Mouse (Mus musculus) neural tube, embryonic 14.5 days (tissue): ENCODE results near the gene Ppm1e. TPM values are rescaled to one million over a fixed set of nuclear protein-coding genes. Genes with fewer than 3 reads are reported as not detected.

Experiments
- ATAC-seq: fragments of 200-750 bp; cut with Nextera tagmentation; 2 replicates; pipeline ENCODE4 v1.8.0; 2017; ENCODE audit warnings: low read depth, mild to moderate bottlenecking, moderate TSS enrichment, moderate library complexity
- H3K27ac ChIP-seq: fragments of 300-500 bp; sonication (generic); 2 replicates; pipeline ENCODE4 v1.5.1; 2014; ENCODE audit warnings: low read depth, mild to moderate bottlenecking, control low read depth, low read length, moderate library complexity, mixed read lengths
- H3K27me3 ChIP-seq: fragments of 300-500 bp; sonication (generic); 2 replicates; pipeline ENCODE4 v1.6.1; 2014; ENCODE audit warnings: low read length; ENCODE audit not compliant: control insufficient read depth, insufficient read depth
- H3K36me3 ChIP-seq: fragments of 300-500 bp; sonication (generic); 2 replicates; pipeline ENCODE4 v1.6.1; 2014; ENCODE audit warnings: low read length, mixed read lengths; ENCODE audit not compliant: control insufficient read depth, insufficient read depth
- H3K4me1 ChIP-seq: fragments of 300-500 bp; sonication (generic); 2 replicates; pipeline ENCODE4 v1.6.1; 2014; ENCODE audit warnings: low read length; ENCODE audit not compliant: control insufficient read depth, insufficient read depth
- H3K4me2 ChIP-seq: fragments of 300-500 bp; sonication (generic); 2 replicates; pipeline ENCODE4 v1.6.1; 2014; ENCODE audit warnings: mild to moderate bottlenecking, low read depth, low read length, control low read depth
- H3K4me3 ChIP-seq: fragments of 300-500 bp; sonication (generic); 2 replicates; pipeline ENCODE4 v1.5.1; 2014; ENCODE audit warnings: low read depth, low read length, control low read depth, mixed read lengths
- H3K9ac ChIP-seq: fragments of 300-500 bp; sonication (generic); replicated peaks from 2 replicates; pipeline ENCODE4 v1.6.1; 2014; ENCODE audit warnings: low read depth, mild to moderate bottlenecking, control low read depth, low read length, mixed read lengths
- H3K9me3 ChIP-seq: fragments of 300-500 bp; sonication (generic); 2 replicates; pipeline ENCODE4 v1.6.1; 2016; ENCODE audit warnings: low read length; ENCODE audit not compliant: control insufficient read depth
- WGBS: fragments of 180-500 bp; shearing (Covaris S2); extraction: QIAGEN DNeasy Blood & Tissue Kit; methylation state at CpG from one replicate; pipeline ENCODE4 v1.1.7; 2014; 5-methylcytosine and 5-hydroxymethylcytosine counted together
- polyA plus RNA-seq: library from polyadenylated mRNA; unstranded; fragments of >200 nt; fragmentation: Nextera tagmentation; extraction: Ambion mirVana; gene quantifications from 2 replicates; pipeline ENCODE4 v1.2.1, GENCODE M21; 2014

Gene Ppm1e
- polyA plus RNA-seq, 1 experiment from 2014 or later = 40.2 TPM

- Histone ChIP-seq H3K4me1 (no peaks in the 10 kb centered on the region), H3K4me3 (no peak overlapping the region), H3K36me3 (no peaks in the 10 kb centered on the region), H3K9ac (no peak overlapping the region), H3K4me2 (no peak overlapping the region), H3K27me3 (no peaks in the 10 kb centered on the region), H3K9me3 (no peaks in the 10 kb centered on the region), H3K27ac (no peak overlapping the region)
- no peak for ATAC-seq
- WGBS = 85% methylated on average over 7 of the region's 7 CpGs
Observed at GRCm38 (mm10) chr11:87367061-87367460, 8.2 kb upstream of the Ppm1e start.

DNA sequence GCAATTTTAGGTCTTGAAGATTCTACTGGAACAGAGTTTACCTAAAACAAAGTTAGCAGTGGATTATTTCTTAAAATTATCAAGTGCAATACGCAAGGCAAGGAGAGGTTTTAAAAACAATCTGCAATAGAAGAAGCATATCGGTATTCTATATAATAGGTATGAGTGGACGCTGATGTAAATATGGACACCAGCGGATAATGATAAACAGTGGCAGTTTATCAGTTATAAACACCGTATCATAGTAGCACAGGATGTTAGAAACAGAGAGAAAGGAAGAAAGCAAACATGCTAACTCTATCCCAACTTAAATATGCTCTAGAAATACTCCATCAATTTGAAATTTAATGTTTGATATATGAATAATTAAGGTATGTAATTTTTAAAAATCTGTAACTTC is 6.3 kb upstream of the Ppm1e start:
- H3K36me3 ChIP-seq = no peaks in the 10 kb centered on the region
- 92% methylated on average over 5 of the region's 5 CpGs for WGBS
- no peaks in the 10 kb centered on the region for H3K4me1 ChIP-seq
- no peaks in the 10 kb centered on the region for H3K9me3 ChIP-seq
- no peak overlapping the region for H3K4me2 ChIP-seq
- H3K27ac ChIP-seq = no peak overlapping the region
- H3K9ac ChIP-seq = no peak overlapping the region
- H3K27me3 ChIP-seq = no peaks in the 10 kb centered on the region
- ATAC-seq = no peak
- H3K4me3 ChIP-seq = no peak overlapping the region

DNA sequence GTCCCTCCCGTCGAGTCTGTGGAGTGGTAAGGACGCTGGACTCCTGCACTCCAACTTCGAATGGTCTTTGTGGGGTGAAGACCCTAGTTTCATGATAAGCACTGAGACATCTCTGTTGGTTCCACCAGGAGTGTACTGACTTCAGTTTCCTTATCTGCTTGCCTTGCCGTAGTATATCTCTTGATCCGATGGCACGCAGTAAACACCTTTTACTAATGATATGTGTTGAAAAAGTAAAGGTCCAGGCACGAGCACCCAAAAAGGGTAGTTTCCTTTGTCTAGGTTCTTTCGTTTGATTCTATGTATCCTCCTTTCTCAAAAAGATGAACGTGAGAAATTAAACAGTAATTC is 414 bp upstream of the Ppm1e start:
- 17% methylated on average over 10 of the region's 10 CpGs for WGBS
- ATAC-seq = no peak

GRCm38 (mm10) chr11:87357317-87358300 is 1.2 kb downstream of the Ppm1e start:
- Histone ChIP-seq H3K27ac (peak overlapping the region; percentile 87), H3K4me2 (peak overlapping the region; percentile 74), H3K4me3 (peak overlapping the region; percentile 90), H3K9ac (peak overlapping the region; percentile 85), H3K9me3 (no peaks in the 10 kb centered on the region), H3K4me1 (no peaks in the 10 kb centered on the region), H3K36me3 (no peaks in the 10 kb centered on the region), H3K27me3 (no peaks in the 10 kb centered on the region)
- WGBS = 2% methylated on average over 31 of the region's 31 CpGs
- ATAC-seq = no peak

More for the DNA sequence above, 414 bp upstream of the Ppm1e start:
- Histone ChIP-seq H3K9ac (peak overlapping the region; percentile 85; the same call in 1 of the 2 replicates), H3K36me3 (no peaks in the 10 kb centered on the region), H3K27ac (0 out of 2 replicates have a peak overlapping the region, but pooled peaks have one; percentile 39), H3K4me3 (peak overlapping the region; percentile 90), H3K4me2 (peak overlapping the region; percentile 74), H3K9me3 (no peaks in the 10 kb centered on the region), H3K4me1 (no peaks in the 10 kb centered on the region), H3K27me3 (no peaks in the 10 kb centered on the region)

DNA sequence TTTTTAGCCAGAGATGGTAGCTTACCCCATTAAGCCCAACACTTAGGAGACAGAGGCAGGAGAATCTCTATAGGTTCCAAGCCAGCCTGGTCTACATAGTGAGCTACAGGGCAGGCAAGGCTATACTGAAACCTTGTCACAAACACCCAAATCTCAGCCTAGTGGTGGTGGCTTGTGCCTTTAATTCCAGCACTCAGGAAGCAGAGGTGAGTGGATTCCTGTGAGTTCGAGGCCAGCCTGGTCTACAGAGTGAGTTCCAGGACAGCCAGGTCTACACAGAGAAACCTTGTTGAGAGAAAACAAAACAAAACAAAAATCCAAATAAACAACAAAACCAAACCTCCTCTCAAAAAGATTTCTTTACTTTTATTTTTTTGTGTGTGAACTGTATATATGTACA is 4.0 kb downstream of the Ppm1e start:
- H3K4me3 ChIP-seq = no peak overlapping the region
- no peak for ATAC-seq
- no peak overlapping the region for H3K9ac ChIP-seq
- WGBS = 92% methylated on average over 1 of the region's 1 CpGs
- no peaks in the 10 kb centered on the region for H3K36me3 ChIP-seq
- H3K9me3 ChIP-seq = no peaks in the 10 kb centered on the region
- H3K27ac ChIP-seq = no peak overlapping the region
- no peaks in the 10 kb centered on the region for H3K4me1 ChIP-seq
- H3K4me2 ChIP-seq = no peak overlapping the region
- H3K27me3 ChIP-seq = no peaks in the 10 kb centered on the region

DNA sequence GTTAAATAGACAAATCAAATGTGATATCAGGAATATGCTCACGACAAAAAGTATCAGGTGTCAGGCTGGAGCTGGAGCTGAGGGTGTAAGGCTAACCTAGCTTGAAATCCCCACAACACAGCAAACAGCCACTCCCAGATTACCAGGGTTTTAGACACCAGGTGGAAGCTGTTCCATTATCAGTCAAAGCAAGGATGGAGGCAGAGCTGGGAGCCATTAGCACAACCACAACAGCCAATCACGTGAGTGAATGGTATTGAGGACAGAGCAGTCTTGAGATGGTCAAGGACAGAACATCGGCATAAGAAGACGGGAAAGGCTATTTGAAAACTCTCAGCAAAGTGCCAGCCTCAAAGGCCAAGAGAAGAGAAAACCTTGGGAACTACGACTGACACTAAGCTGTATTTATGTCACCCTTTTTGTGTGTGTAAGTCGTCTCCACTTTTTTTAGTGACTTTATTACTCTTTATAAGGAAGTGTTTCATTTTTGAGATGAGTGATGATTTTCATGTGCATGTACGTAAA is 5.1 kb downstream of the Ppm1e start:
- Histone ChIP-seq H3K27me3 (no peaks in the 10 kb centered on the region), H3K36me3 (no peaks in the 10 kb centered on the region), H3K9ac (no peak overlapping the region), H3K4me2 (no peak overlapping the region), H3K27ac (no peak overlapping the region), H3K4me1 (no peaks in the 10 kb centered on the region), H3K4me3 (no peak overlapping the region), H3K9me3 (no peaks in the 10 kb centered on the region)
- 84% methylated on average over 7 of the region's 7 CpGs for WGBS
- no peak for ATAC-seq

GRCm38 (mm10) chr11:87326381-87326780 is 32.4 kb downstream of the Ppm1e start:
- no peaks in the 10 kb centered on the region for H3K27me3 ChIP-seq
- H3K4me1 ChIP-seq = no peaks in the 10 kb centered on the region

DNA sequence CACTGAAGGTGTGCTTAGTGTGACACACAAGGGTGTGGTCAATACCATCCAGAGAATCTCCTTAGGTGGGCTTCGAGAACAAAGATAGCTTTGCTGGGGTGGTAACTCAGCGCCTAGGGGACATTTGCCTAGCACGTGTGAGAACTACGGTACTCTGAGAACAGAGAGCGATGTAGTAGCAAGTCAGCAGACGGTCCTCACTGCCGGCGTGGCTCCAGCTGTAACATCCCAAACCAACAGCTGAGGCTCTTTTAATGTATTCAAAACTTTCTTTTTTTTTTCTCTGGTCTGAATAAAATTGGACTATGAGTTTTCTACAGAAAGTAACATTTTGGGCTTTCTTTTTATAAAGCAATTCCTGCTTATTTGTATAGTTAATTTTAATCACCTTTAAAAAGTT is 36.3 kb downstream of the Ppm1e start:
- H3K4me3 ChIP-seq = no peak overlapping the region
- no peak overlapping the region for H3K4me2 ChIP-seq
- no peaks in the 10 kb centered on the region for H3K4me1 ChIP-seq
- H3K27ac ChIP-seq = no peak overlapping the region
- no peaks in the 10 kb centered on the region for H3K36me3 ChIP-seq
- no peaks in the 10 kb centered on the region for H3K9me3 ChIP-seq
- ATAC-seq = no peak
- no peak overlapping the region for H3K9ac ChIP-seq
- no peaks in the 10 kb centered on the region for H3K27me3 ChIP-seq
- WGBS = 50% methylated on average over 8 of the region's 8 CpGs

More at GRCm38 (mm10) chr11:87326381-87326780, 32.4 kb downstream of the Ppm1e start:
- ATAC-seq = no peak
- Histone ChIP-seq H3K9me3 (no peaks in the 10 kb centered on the region), H3K9ac (no peak overlapping the region), H3K4me2 (no peak overlapping the region), H3K4me3 (no peak overlapping the region), H3K27ac (no peak overlapping the region), H3K36me3 (no peaks in the 10 kb centered on the region)
- 89% methylated on average over 3 of the region's 3 CpGs for WGBS

- no peaks in the 10 kb centered on the region for H3K36me3 ChIP-seq
- ATAC-seq = no peak
- H3K4me3 ChIP-seq = no peak overlapping the region
- H3K27ac ChIP-seq = no peak overlapping the region
- no peak overlapping the region for H3K4me2 ChIP-seq
- WGBS = 74% methylated on average over 5 of the region's 5 CpGs
- H3K9me3 ChIP-seq = no peaks in the 10 kb centered on the region
- no peaks in the 10 kb centered on the region for H3K4me1 ChIP-seq
- no peaks in the 10 kb centered on the region for H3K27me3 ChIP-seq
- H3K9ac ChIP-seq = no peak overlapping the region
Observed at GRCm38 (mm10) chr11:87320007-87320406, 38.8 kb downstream of the Ppm1e start.
